Mouse (Mus musculus) limb, embryonic 11.5 days (tissue): Measurements from ENCODE around the gene Shc4. TPM values are rescaled to one million over a fixed set of nuclear protein-coding genes. Genes with fewer than 3 reads are reported as not detected.

Source experiments
- ATAC-seq: fragments of 200-750 bp; cut with Nextera tagmentation; 2 replicates; pipeline ENCODE4 v1.8.0; 2017; ENCODE audit warnings: low read depth; ENCODE audit not compliant: insufficient number of reproducible peaks, low FRiP score, low TSS enrichment
- DNase-seq: peaks from one replicate; pipeline ENCODE4 v3.0.0-alpha.2; 2015; ENCODE audit warnings: low spot score
- H3K27ac ChIP-seq: fragments of 300-500 bp; sonication (generic); replicated peaks from 2 replicates; pipeline ENCODE4 v1.5.1; 2014; ENCODE audit warnings: low read depth, mild to moderate bottlenecking, low read length
- H3K27me3 ChIP-seq: fragments of 300-500 bp; sonication (generic); 2 replicates; pipeline ENCODE4 v1.6.1; 2014; ENCODE audit warnings: mild to moderate bottlenecking, low read length, mixed read lengths; ENCODE audit not compliant: control insufficient read depth, insufficient read depth
- H3K36me3 ChIP-seq: fragments of 300-500 bp; sonication (generic); 2 replicates; pipeline ENCODE4 v1.6.1; 2014; ENCODE audit warnings: mild to moderate bottlenecking, low read length, moderate library complexity, mixed read lengths; ENCODE audit not compliant: control insufficient read depth, insufficient read depth
- H3K4me1 ChIP-seq: fragments of 300-500 bp; sonication (generic); 2 replicates; pipeline ENCODE4 v1.6.1; 2014; ENCODE audit warnings: low read length, mixed read lengths; ENCODE audit not compliant: control insufficient read depth, insufficient read depth
- H3K4me2 ChIP-seq: fragments of 300-500 bp; sonication (generic); 2 replicates; pipeline ENCODE4 v1.6.1; 2014; ENCODE audit warnings: low read depth, mild to moderate bottlenecking, moderate library complexity; ENCODE audit not compliant: severe bottlenecking
- H3K4me3 ChIP-seq: fragments of 300-500 bp; sonication (generic); 2 replicates; pipeline ENCODE4 v1.5.1; 2014; ENCODE audit warnings: low read depth, low read length
- H3K9ac ChIP-seq: fragments of 300-500 bp; sonication (generic); 2 replicates; pipeline ENCODE4 v1.6.1; 2014; ENCODE audit warnings: mild to moderate bottlenecking, low read length
- H3K9me3 ChIP-seq: fragments of 300-500 bp; sonication (generic); 2 replicates; pipeline ENCODE4 v1.6.1; 2016; ENCODE audit warnings: low read length; ENCODE audit not compliant: control insufficient read depth
- WGBS: fragments of 180-500 bp; shearing (Covaris S2); extraction: QIAGEN DNeasy Blood & Tissue Kit; methylation state at CpG from one replicate; pipeline ENCODE4 v1.1.7; 2014; 5-methylcytosine and 5-hydroxymethylcytosine counted together
- polyA plus RNA-seq: library from polyadenylated mRNA; unstranded; fragments of >200 nt; fragmentation: Nextera tagmentation; extraction: Ambion mirVana; gene quantifications from 2 replicates; pipeline ENCODE4 v1.2.1, GENCODE M21; 2014

Shc4 gene
- polyA plus RNA-seq, 1 experiment from 2014 or later, result 1.2 TPM

- no peak for DNase-seq
- no peak for ATAC-seq
- Histone ChIP-seq H3K9ac (no peak overlapping the region), H3K27ac (no peak overlapping the region), H3K27me3 (no peaks in the 10 kb centered on the region), H3K9me3 (no peaks in the 10 kb centered on the region), H3K36me3 (no peaks in the 10 kb centered on the region), H3K4me3 (no peak overlapping the region), H3K4me2 (no peak overlapping the region), H3K4me1 (no peaks in the 10 kb centered on the region)
- WGBS, result 90% methylated on average over 6 of the region's 6 CpGs
Measured at GRCm38 (mm10) chr2:125644912-125645311, 79.0 kb downstream of the Shc4 start.

DNA sequence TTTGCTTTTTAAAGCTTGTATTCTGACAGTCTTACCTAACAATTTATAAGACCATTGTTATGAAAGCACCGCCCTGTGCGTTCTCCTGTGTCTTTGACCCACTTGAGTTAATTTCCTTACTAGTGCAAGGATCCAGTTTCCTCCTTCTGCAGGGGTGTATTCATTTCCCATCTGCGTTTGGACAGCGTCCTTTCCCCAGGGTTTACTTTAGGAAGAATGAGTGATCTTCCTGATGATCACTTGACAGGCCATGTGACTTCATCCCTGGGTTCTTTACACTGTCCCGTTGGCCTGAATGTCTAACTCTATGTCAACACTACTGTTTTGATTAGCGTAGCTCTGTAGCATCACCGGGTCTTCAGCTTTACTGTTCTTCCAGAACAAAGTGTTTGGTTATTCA, 86.6 kb downstream of the Shc4 start:
- Histone ChIP-seq H3K4me2 (no peak overlapping the region), H3K27me3 (no peaks in the 10 kb centered on the region), H3K4me3 (no peak overlapping the region), H3K9ac (no peak overlapping the region), H3K4me1 (no peaks in the 10 kb centered on the region), H3K27ac (no peak overlapping the region), H3K9me3 (no peaks in the 10 kb centered on the region), H3K36me3 (no peaks in the 10 kb centered on the region)
- 88% methylated on average over 7 of the region's 7 CpGs for WGBS
- DNase-seq, result no peak
- ATAC-seq, result no peak

- 94% methylated on average over 2 of the region's 2 CpGs for WGBS
- H3K4me2 ChIP-seq, result no peak overlapping the region
- DNase-seq (no peak), ATAC-seq (no peak)
- H3K9me3 ChIP-seq, result no peaks in the 10 kb centered on the region
- no peak overlapping the region for H3K27ac ChIP-seq
- no peaks in the 10 kb centered on the region for H3K4me1 ChIP-seq
- H3K9ac ChIP-seq, result no peak overlapping the region
- H3K4me3 ChIP-seq, result no peak overlapping the region
- no peaks in the 10 kb centered on the region for H3K27me3 ChIP-seq
- H3K36me3 ChIP-seq, result no peaks in the 10 kb centered on the region
Measured at GRCm38 (mm10) chr2:125630010-125630409, 93.9 kb downstream of the Shc4 start.

GRCm38 (mm10) chr2:125628487-125628886, 95.5 kb downstream of the Shc4 start:
- H3K4me2 ChIP-seq, result no peak overlapping the region
- no peak overlapping the region for H3K27ac ChIP-seq
- 86% methylated on average over 6 of the region's 6 CpGs for WGBS
- H3K9me3 ChIP-seq, result no peaks in the 10 kb centered on the region
- no peak overlapping the region for H3K9ac ChIP-seq
- ATAC-seq (no peak), DNase-seq (no peak)
- no peak overlapping the region for H3K4me3 ChIP-seq
- no peaks in the 10 kb centered on the region for H3K27me3 ChIP-seq
- 0 out of 2 replicates have a peak, but pooled peaks cover 1% of the 10 kb centered on the region for H3K4me1 ChIP-seq
- no peaks in the 10 kb centered on the region for H3K36me3 ChIP-seq

GRCm38 (mm10) chr2:125626536-125626935, 97.4 kb downstream of the Shc4 start:
- Histone ChIP-seq H3K36me3 (no peaks in the 10 kb centered on the region), H3K9me3 (no peaks in the 10 kb centered on the region), H3K9ac (no peak overlapping the region), H3K4me1 (0 out of 2 replicates have a peak, but pooled peaks cover 5% of the 10 kb centered on the region), H3K4me3 (no peak overlapping the region), H3K4me2 (no peak overlapping the region), H3K27me3 (no peaks in the 10 kb centered on the region), H3K27ac (no peak overlapping the region)
- WGBS, result 85% methylated on average over 4 of the region's 4 CpGs
- ATAC-seq, result no peak
- DNase-seq, result no peak

DNA sequence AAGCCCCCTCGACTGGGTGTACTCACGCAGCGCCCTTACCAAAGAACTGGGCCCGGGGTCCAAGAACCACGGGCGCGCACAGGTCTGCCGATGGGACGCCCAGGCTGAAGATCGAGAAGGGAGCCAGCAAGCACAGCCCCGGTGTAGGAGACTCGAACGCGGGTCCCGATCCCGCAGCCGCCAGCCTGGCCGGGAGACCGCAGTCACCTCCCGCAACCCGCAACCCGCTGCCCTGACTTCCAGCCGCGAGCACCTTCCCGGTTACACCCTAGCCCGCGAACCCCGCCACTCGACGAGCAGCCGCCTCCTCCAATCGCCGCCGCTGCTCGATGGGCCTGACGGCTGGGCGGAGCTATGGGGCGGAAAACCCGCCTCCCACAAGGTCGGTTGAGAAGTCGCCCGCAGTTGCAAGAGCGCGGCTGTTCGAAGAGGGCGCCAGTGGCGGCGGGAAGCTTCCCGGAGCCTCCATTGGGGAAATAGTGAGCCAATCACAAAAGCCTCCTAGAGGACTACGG, 99.1 kb downstream of the Shc4 start, which contains the start of gene Cep152:
TSS of gene Cep152 (minus strand) at position 277 of the 515 bp plus-strand sequence.
- DNase-seq (peak; percentile 98), ATAC-seq (peak; percentile 96)
- no peaks in the 10 kb centered on the region for H3K36me3 ChIP-seq
- 0 out of 2 replicates have a peak, but pooled peaks cover 5% of the 10 kb centered on the region for H3K4me1 ChIP-seq
- WGBS, result under 1% methylated on average over 50 of the region's 50 CpGs
- peak within 1 kb of the TSS; percentile 64 for H3K4me3 ChIP-seq
- no peaks in the 10 kb centered on the region for H3K9me3 ChIP-seq
- no peak within 1 kb of the TSS for H3K27ac ChIP-seq
- H3K27me3 ChIP-seq, result no peaks in the 10 kb centered on the region
- H3K9ac ChIP-seq, result peak within 1 kb of the TSS; percentile 64
- peak within 1 kb of the TSS; percentile 60 for H3K4me2 ChIP-seq

GRCm38 (mm10) chr2:125624127-125624685, 99.7 kb downstream of the Shc4 start:
- H3K9ac ChIP-seq, result peak overlapping the region; percentile 64
- H3K36me3 ChIP-seq, result peaks cover 7% of the 10 kb centered on the region; the same call in 1 of the 2 replicates
- DNase-seq (no peak), ATAC-seq (no peak)
- H3K4me1 ChIP-seq, result 0 out of 2 replicates have a peak, but pooled peaks cover 5% of the 10 kb centered on the region
- peak overlapping the region; percentile 64 for H3K4me3 ChIP-seq
- 7% methylated on average over 9 of the region's 9 CpGs for WGBS
- no peak overlapping the region for H3K27ac ChIP-seq
- H3K27me3 ChIP-seq, result no peaks in the 10 kb centered on the region
- no peaks in the 10 kb centered on the region for H3K9me3 ChIP-seq
- peak overlapping the region; percentile 60 for H3K4me2 ChIP-seq

- no peak overlapping the region for H3K9ac ChIP-seq
- H3K4me1 ChIP-seq, result 0 out of 2 replicates have a peak, but pooled peaks cover 5% of the 10 kb centered on the region
- H3K27me3 ChIP-seq, result no peaks in the 10 kb centered on the region
- no peak overlapping the region for H3K27ac ChIP-seq
- H3K4me3 ChIP-seq, result no peak overlapping the region
- DNase-seq (no peak), ATAC-seq (no peak)
- 96% methylated on average over 15 of the region's 15 CpGs for WGBS
- peaks cover 10% of the 10 kb centered on the region; the same call in 1 of the 2 replicates for H3K36me3 ChIP-seq
- H3K9me3 ChIP-seq, result no peaks in the 10 kb centered on the region
- no peak overlapping the region for H3K4me2 ChIP-seq
Measured at GRCm38 (mm10) chr2:125623211-125623610, 100.7 kb downstream of the Shc4 start.
